Mouse (Mus musculus): Measurements from ENCODE around the gene Hnf1b.
A peak's percentile ranks its signal among the peaks of the same experiment; 100 is the strongest.

Hnf1b gene

DNA sequence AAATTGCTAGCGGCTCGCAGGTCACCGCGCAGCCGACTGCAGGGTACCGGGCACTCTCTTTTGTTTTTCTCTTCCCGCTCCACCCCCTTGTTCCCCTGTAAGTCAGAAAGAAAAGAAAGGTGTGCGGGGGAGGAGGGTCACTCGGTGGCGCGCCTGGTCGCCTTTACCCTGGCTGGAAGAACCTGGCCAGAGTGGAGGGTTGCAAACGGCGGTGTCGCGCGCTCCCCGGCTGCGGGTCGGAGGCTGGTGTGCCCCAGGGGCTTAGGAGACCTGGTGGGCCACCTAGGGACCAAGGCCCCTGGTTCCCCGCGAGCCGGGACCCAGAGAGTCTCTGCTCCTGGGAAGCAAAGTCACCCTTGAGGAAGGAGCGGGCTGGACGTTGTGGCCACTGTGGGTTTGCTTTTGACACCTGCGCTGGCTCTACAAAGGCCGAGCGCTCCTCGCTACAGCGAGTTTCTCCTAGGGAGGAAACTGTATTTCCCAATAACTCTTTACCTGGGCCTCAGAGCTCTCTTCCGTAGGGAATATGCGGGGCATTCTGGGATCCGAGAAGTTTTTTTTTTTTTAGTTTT lies 3.4 kb downstream of the Hnf1b start:
- DNase-seq (ENCODE audit: low read depth): no peak

DNA sequence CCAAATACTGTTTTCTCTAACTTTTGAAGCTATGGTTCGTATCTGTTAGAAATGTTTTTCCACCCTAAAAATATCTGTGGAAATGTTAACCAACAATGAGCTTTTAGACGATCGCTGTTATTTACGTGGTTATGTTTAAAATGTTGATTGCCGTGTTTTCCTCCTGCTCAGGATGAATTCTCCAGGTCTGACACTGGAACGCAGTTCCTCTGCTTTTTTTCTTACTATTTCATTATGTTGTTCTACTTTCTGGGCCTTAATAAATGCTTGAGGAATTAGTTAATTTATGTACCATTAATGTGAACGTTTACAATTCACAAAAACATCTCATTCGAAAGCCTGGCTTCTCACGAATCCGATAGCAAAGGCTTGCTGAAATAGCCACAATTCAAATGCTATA lies 4.2 kb downstream of the Hnf1b start:
- DNase-seq (ENCODE audit: low read depth): no peak

DNA sequence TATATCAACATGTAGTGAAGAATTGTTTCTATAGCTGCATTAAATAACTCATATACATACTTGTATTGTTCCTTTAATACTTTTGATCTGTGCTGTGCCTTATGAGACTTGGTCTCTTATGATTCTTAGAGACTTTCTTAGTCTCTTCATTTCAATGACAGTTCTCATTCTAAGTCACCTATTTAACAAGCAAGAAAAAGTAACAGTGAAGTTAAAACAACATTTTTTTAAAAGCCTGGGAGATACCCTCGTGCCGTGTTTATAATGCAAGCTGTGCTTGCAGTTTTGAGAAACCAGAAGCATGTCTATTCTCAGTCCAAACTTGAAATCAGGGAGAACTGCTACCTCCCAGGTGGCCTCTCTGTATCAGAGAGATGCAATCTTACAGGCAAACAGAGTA lies 4.8 kb downstream of the Hnf1b start:
- DNase-seq (ENCODE audit: low read depth): no peak

DNA sequence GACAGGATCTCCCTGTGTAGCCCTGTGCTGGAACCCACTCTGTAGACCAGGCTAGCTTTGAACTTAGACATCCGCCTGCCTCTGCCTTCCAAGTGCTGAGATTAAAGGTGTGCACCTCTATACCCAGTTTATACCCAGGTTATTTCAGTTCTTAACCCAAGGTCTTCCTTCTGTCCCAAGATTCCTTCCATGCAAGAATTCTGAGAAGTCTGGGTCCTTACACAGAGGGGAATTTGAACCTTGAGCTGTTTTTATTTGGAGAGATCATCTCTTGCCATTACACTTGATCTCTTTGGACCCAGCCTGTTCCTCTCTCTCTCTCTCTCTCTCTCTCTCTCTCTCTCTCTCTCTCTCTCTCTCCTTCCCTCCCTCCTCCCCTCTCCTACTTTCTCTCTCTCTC lies 7.4 kb downstream of the Hnf1b start:
- DNase-seq (ENCODE audit: low read depth): no peak

DNA sequence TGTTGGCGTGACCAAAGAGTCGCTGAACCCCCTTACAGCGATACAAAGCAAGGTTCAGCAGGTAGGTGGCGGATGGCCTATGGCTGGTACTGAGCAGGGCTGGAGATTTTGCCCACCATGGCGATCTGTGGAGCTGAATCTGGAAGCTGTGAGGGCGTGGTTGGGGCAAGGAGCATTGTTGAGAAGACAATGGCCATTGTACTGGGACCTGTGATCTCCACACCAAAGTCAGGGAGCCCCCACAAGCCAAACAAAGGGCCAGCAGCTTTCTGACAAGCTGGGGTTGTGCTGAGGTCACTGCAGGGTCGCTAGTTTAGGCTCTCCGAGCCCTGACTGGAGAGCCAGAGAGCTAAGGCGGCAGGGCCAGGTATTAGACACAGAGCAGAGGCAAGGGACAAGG lies 15.4 kb downstream of the Hnf1b start:
- DNase-seq (ENCODE audit: low read depth): no peak

DNA sequence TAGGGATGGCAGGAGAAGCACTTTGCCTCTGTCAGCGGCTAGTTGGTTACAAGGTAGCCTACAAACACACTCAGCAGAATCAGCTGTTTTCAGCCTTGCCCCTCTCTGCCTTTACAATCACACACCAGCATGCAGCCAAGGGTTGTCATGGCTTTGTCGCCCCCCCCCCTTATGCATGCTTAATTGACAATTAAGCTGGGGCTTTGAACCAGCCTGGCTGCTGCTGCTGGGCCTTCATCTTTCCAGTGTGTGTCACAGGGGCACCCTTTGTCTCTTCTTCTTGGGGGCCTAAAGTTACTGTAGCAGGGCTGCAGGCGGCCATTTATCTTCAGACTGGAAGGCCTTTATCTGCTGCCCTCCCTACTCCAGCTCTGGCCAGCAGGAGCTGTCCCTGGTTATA lies 17.7 kb downstream of the Hnf1b start:
- no peak for DNase-seq (ENCODE audit: low read depth)

DNA sequence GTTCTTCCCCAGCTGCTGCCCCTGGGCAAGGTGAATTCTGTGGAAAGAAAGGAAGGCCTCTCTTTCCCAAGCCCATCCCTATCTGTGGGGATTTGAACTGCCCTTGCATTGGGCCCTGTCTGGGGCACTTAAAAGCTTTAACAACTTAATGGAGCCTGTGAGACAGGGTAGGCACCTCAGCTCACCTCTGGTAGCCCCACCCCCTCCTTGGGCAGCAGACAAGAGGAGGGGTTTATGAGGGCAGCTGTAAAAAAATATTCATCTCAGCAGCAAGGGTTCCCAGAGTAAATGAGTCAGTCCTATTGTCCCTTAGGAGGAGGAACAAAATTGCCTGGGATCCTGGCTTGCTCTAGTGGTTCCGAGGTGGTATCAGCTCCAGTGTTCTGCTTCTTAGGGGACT lies 19.3 kb downstream of the Hnf1b start:
- no peak for DNase-seq (ENCODE audit: low read depth)

DNA sequence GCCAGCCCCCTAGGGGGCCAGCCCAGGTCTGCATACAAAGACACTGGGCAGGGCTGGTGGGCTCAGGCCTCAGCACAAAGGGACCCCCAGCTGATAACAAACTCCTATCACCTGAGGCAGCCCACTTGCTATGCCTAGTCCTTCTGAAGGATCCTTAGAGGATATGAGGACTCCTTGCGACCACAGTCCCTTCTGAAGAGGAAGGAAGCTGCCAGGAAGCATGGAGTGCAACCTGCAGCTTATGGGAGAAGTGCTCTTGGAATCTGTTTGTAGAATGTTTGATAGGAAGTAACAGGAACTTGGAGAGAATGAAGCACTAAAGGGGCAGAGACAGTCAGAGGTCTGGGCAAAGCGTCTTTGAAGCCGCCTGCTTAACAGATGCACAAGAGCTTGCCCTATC lies 19.8 kb downstream of the Hnf1b start:
- DNase-seq (ENCODE audit: low read depth): no peak

DNA sequence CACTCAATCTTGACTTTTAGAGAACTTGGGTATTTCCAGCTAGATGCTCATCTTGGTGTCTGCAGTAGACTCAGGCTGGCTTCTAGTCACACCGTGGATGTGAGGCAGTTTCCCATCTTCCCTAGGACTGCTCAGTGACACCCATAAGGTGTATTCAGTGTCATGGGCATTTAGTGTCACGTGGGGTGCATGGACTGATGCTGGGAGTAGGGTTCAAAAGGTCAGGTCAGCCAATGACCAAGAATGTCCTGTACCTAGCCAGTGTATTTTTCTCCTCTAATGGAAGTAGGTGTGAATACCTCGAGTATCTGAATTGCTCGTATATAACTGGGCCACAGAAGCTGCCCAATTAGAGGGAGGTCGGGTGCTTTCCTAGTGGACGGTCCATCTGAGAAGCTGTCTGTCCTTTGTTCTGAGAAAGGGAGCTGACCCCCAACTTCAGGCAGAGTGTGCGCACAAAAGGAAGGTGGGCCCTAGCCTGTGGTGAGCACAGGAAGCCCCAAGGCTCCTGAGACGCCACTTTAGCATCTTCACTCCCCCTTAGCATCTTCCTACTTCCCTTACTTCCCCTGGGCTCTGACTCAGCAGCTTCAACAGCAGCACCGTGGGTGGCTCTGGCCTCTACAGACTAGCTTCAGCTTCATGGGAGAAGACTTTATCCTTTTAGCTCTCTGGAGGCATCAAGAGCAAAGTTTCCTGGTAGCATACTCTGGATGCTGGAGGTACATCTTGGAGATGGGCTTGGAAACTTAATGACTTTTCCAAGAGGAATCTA lies 22.1 kb downstream of the Hnf1b start:
- no peak for DNase-seq (ENCODE audit: low read depth)

DNA sequence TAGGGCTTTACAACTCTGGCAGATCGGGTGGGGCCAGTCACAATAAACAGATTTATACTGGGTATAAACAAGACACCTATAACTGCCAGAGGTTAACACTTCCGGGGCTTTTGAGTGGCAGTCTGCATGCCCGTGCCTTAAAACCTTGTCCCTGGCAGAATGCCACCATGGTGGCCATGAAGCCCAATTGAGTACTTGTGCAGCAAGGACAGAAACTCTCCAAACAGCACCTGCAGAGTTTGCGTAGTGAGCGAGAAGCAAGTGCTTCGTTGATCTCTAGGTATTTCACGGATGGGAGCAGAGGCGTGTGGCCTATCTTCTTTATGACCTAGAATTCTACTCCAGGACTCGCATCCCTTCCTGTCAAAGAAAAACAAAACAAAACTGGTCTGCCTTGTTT lies 23.6 kb downstream of the Hnf1b start:
- no peak for DNase-seq (ENCODE audit: low read depth)

DNA sequence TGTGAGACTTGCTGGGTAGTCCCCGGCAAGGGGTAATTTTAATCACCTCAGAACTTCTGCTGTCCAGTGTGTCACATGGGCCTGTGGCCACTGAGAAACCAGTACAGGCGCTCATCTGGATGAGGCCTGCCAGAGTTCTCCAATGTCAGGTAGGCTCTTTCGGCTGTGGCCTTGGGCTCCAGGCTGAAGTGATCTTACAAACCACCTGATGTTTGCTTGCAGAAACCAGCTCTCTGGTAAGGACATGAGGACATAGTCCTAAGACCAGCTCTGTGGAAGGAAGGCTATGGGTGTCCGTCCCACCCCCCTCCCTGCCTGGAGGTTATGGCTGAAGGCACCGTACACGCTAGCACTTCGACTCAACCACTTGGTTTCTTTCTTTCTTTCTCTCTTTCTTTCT lies 26.8 kb downstream of the Hnf1b start:
- DNase-seq (ENCODE audit: low read depth): no peak

DNA sequence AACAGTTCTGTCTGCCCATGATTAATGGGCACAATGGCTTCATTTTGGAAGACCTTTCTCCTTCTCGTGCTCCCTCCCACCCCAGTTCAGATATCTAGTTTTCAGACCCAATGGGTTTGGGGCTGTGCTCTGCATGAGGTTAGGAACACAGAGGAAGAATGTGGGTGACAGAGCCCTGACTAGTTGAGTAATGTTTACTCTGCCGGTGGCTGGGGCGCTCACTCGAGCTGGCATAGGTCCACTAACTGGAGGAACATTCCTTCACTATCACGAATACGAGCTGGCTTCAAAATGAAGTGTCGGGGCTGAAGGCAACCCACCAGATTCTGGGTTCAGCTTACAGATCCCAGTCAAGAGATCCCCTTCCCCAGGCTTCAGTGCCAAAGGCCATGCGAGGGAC lies 27.9 kb downstream of the Hnf1b start:
- no peak for DNase-seq (ENCODE audit: low read depth)

DNA sequence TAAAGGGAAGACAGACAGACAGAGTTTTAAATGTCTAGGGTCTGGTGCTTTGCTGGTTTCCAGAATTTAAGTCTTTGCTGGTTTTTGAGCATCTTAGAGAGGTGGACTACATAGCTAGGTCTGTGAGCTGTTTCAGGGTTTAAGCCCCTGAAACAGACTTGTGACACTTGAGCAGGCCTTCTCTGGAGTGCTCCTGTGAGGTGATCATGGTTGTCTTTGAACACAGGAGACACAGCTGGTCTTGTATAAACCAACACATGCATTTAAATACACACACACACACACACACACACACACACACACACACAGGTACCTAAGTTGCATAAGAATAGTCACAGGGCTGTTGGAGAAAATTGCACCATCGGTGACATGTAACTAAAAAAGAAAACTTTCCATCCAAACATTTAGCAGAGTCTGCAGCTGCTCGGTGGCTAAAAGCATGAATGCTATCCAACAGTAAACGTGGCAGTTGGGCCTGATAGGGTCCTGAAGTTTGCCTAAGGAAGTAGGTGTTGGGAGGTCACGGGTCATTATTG lies 28.6 kb downstream of the Hnf1b start:
- DNase-seq (ENCODE audit: low read depth): no peak

DNA sequence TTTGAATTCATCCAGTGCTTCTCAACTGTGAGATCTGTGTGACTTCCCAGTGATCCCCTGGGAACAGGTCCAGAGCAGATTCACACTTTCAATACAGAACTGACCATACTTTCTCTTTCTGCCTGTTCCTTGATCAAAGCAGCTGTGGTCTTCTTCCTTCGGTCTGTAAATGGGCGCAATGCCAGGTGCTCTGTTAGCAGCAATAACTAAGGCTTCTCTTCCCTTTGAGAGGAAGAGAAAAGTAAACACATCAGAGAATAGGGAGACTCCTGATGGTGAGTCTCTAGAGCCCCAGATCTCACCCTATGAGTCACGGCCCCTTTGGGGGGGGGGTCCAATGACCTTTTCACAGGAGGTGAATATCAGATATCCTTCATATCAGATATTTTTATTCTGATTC lies 29.3 kb downstream of the Hnf1b start:
- DNase-seq (ENCODE audit: low read depth): no peak

DNA sequence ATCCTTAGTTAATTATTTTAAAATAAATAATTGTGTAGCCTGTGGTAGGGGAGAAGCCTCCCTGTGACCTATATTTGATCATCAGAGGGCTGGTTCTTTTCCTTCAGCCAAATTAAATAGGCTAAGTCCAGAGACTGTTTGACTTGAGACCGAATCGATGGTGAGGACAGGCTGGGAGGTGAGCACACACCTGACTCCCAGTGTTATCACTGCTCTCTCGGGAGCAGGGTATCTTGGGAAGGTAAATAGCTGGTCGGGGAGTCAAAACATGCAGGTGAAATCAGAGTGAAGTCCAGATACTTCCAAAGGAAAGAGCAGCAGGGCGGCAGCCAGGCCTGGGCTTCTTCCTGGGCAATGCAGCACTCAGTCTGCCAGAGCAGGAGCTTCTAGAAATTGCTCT lies 31.6 kb downstream of the Hnf1b start:
- no peak for DNase-seq (ENCODE audit: low read depth)

DNA sequence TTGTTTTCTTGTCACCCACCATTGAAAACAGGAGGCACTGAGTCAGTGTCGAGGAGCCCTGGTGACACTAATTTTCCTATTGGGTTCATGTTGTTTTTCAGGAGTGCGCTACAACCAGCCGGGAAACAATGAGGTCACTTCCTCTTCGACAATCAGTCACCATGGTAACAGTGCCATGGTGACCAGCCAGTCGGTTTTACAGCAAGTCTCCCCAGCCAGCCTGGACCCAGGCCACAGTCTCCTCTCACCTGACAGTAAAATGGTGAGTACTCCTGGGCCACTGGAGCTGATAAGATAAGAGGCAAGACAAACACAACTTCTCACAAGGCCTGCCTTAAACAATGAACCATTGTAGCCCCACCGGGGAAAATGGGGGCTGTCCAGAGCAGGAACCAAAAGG lies 32.7 kb downstream of the Hnf1b start:
- DNase-seq (ENCODE audit: low read depth): peak; percentile 17

DNA sequence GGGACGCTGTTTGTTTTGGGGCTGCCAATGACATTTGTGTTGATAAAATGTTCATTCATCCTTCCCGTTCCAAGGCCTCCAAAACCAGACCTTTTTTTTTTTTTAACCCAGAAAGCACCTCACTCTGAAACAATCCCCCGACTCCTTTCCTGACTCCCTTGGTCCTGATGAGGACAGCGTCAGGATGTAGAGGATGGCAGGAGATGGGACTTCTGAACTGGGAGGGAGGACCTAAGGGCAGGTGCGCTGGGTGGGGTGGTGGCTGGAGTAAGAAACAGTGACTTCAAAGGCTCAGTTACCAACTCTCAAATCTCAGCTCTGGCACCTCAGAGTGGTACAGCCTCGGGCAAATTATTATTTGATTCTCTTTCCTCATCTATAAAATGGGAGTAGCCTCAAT lies 33.2 kb downstream of the Hnf1b start:
- no peak for DNase-seq (ENCODE audit: low read depth)

DNA sequence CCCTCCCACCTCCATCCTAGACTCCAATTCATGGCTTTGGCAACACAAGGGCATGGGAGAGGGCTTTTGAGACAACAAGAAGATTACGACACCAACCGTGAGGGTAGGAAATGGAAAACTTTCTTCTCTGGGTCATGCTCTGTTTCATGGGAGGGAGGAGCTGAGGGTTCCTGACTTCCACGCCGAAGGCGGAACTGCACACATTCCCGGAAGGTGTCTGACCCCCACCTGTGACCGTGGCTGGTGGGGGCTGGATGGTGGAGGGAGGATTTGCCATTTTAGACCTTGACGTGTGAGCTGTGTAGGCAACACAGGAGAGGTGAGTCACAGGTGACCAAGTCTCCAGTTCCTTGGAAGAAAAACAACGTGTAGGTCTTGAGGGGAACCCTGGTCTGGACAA lies 33.9 kb downstream of the Hnf1b start:
- no peak for DNase-seq (ENCODE audit: low read depth)

DNA sequence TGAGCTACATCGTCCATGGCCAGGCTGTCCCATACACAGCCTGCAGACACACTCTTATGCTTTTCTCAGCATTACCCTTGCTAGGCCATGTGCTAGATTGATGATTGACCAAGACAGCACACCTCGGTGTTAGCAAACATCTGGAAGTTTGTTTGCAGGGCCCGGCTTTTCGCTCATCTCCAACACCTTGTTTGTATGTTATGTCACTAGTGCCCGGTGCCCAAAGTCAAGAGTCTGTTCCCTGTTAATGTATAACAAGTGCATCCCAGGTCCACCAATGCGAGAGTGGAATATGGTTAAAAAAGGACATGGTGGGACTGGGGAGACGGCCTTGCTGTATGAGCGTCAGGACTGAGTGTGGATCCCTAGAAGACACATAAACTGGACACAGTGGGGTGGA lies 35.3 kb downstream of the Hnf1b start:
- DNase-seq (ENCODE audit: low read depth): no peak

DNA sequence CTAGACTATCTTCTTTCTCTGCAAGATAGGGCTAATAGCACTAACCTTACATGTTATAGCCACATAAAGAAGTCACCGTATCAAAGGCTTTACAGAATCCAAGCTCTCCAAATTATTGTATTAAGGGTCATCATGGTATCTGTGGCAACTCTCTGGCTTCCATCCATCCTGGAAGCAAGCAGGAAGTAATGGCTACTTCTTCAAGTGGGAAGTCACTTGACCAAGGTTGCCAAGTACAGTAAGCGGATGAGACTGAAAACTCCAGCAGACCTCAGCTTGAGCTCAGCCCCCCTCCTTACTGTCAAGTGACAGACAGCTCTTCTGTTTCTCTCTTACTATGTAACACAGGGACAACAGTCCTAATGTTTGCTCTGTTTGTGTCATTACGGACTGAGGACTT lies 36.9 kb downstream of the Hnf1b start:
- DNase-seq (ENCODE audit: low read depth): no peak

DNA sequence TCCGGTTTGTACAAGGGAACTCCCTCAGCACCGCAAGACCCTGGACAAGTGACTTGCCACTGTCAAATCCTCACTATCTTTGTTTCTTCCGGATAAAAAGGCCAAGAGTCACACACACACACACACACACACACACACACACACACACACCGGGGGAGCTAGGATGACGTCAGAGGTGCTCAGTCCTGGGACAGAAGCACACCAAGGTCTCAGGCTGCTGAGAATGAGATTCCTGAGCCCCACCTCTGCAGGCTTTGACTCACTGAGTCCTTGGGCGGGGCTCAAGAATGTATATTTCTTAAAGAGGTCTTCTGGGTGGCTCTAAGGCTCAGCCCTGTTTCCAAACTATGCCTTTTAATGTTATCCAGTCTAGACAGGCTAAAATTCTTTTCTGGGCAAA lies 41.5 kb downstream of the Hnf1b start:
- DNase-seq (ENCODE audit: low read depth): no peak

DNA sequence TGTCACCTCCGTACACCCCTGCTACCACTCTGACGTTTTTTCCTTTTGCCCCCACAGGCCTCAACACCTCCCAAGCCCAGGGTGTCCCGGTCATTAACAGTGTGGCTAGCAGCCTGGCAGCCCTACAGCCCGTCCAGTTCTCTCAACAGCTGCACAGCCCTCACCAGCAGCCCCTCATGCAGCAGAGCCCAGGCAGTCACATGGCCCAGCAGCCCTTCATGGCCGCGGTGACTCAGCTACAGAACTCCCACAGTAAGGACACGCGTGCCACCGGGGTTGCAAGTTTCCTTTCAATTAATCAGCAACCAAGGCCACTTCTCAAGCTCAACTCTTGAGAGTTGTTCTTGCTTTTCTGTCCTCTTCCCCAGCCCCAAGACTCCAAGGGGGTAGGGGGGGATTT lies 43.5 kb downstream of the Hnf1b start:
- DNase-seq (ENCODE audit: low read depth): no peak

DNA sequence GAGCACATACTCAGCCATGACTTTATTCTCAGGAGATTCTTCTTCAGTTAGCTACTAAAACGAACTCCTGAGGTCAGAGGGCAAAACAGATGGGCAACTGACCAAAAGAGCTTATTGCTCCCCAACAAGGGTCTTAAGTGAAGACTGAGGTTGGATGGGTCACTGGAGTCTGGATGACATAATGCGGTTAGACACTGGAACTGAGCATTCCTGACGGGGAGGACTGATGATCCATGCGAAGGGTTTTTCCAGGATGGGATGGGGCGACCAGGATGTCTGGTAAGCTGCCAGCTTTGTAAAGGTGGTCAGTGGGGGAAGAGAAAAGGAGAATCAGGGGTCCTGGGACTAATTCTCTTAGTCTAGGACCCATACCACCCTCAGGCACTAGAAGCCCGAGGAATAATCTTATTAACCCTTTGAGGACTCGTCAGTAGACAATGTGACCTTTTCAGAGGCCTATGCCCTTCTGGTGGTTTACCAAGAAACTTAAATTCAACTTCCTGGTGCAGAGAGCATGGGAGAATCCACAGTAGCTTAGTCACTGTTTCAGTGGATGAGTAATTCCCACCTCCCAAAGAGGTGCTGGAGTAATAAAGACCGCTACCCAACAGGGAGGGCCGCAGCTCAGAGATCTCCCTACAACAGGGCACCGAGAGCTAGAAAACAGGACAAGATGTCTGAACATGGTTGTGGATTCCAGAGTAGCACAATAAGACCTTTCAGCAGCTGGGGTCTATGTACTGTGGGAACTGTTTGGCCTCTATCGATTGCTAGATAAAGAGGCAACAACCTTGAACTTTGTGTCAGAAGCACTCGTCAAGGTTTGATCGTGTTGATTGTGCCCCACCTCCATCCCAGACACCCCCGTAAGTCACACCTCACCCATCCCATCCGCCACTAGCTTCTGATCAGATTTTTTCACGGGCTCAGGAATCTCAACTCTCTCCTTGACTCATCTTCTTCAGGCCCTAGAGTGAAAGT lies 46.9 kb downstream of the Hnf1b start:
- DNase-seq (ENCODE audit: low read depth): no peak

All from c-Kit-positive CD71-negative TER-119-negative erythroid progenitor cells, embryonic 14.5 days (primary cell).